Mouse (Mus musculus) layer of hippocampus, adult 18-20 months (tissue): ENCODE data around the gene Eci2. TPM values are rescaled to one million over a fixed set of nuclear protein-coding genes. Genes with fewer than 3 reads are reported as not detected.

ENCODE experiments used
- total RNA-seq, 2 experiments: library from RNA; stranded (reverse); gene quantifications; 2 replicates each; pipeline ENCODE4 v1.2.3; 2021

Eci2 gene
- total RNA-seq, 2 experiments from 2014 or later, result 44.0 to 49.8 TPM

Other genes with a start within 250 kb of the Eci2 start
- gene Prpf4b, start 151.8 kb downstream of the Eci2 start, total RNA-seq, result 10 to 100 TPM; 86.1 to 90.0 TPM
- 1 to 10 TPM in 1 of 2 experiments, under 1 TPM in 1; 0.97 to 1.4 TPM for gene Fam217a, start 102.8 kb downstream of the Eci2 start, total RNA-seq
- gene 4933417A18Rik, start 102.7 kb downstream of the Eci2 start, total RNA-seq, result not detected
- gene Eci3, start 63.3 kb downstream of the Eci2 start, total RNA-seq, result 1 to 10 TPM in 1 of 2 experiments, under 1 TPM in 1; 0.89 to 1.1 TPM